Mouse (Mus musculus) E14TG2a.4 (cell line): Measurements from ENCODE around the gene Npb.

Source experiments
- H3K27me3 ChIP-seq: 2 replicates; pipeline ENCODE4 v1.6.1; 2014; ENCODE audit warnings: low read length, control low read depth; ENCODE audit not compliant: insufficient read depth
- H3K36me3 ChIP-seq: 2 replicates; pipeline ENCODE4 v1.6.1; 2014; ENCODE audit warnings: low read length, control low read depth; ENCODE audit not compliant: insufficient read depth
- H3K4me1 ChIP-seq: replicated peaks from 2 replicates; pipeline ENCODE4 v1.6.1; 2014; ENCODE audit warnings: low read depth, low read length, control low read depth
- H3K4me3 ChIP-seq: replicated peaks from 2 replicates; pipeline ENCODE4 v1.5.1; 2014; ENCODE audit warnings: mild to moderate bottlenecking, low read length
- H3K9me3 ChIP-seq: 2 replicates; pipeline ENCODE4 v1.6.1; 2014; ENCODE audit warnings: low read length, control low read depth
- CTCF ChIP-seq: conservative IDR thresholded peaks from 2 replicates; pipeline ENCODE4 v1.5.1; 2014; ENCODE audit warnings: low read length
- NANOG ChIP-seq: IDR thresholded peaks from 2 replicates; pipeline ENCODE4 v1.6.1; 2014; ENCODE audit warnings: borderline replicate concordance, low read length, mixed read lengths
- POU5F1 ChIP-seq: IDR thresholded peaks from 2 replicates; pipeline ENCODE4 v1.6.1; 2014; ENCODE audit warnings: low read length, borderline replicate concordance

Npb gene

GRCm38 (mm10) chr11:120572417-120572751 lies 35.9 kb upstream of the Npb start:
- TF ChIP-seq CTCF (no peak), POU5F1 (no peak), NANOG (no peak)
- Histone ChIP-seq H3K9me3 (no peaks in the 10 kb centered on the region), H3K4me1 (peaks cover 48% of the 10 kb centered on the region), H3K4me3 (peak overlapping the region; percentile 99), H3K36me3 (peaks cover 60% of the 10 kb centered on the region), H3K27me3 (no peaks in the 10 kb centered on the region)

- peaks cover 60% of the 10 kb centered on the region for H3K36me3 ChIP-seq
- H3K9me3 ChIP-seq = no peaks in the 10 kb centered on the region
- H3K4me1 ChIP-seq = peaks cover 54% of the 10 kb centered on the region
- TF ChIP-seq CTCF (no peak), POU5F1 (no peak), NANOG (no peak)
- peak within 1 kb of the TSS; percentile 99 for H3K4me3 ChIP-seq
- H3K27me3 ChIP-seq = no peaks in the 10 kb centered on the region
Observed at GRCm38 (mm10) chr11:120572752-120573584, 35.3 kb upstream of the Npb start, which contains the start of gene P4hb. TSS of gene P4hb (minus strand) at chr11:120573253.

DNA sequence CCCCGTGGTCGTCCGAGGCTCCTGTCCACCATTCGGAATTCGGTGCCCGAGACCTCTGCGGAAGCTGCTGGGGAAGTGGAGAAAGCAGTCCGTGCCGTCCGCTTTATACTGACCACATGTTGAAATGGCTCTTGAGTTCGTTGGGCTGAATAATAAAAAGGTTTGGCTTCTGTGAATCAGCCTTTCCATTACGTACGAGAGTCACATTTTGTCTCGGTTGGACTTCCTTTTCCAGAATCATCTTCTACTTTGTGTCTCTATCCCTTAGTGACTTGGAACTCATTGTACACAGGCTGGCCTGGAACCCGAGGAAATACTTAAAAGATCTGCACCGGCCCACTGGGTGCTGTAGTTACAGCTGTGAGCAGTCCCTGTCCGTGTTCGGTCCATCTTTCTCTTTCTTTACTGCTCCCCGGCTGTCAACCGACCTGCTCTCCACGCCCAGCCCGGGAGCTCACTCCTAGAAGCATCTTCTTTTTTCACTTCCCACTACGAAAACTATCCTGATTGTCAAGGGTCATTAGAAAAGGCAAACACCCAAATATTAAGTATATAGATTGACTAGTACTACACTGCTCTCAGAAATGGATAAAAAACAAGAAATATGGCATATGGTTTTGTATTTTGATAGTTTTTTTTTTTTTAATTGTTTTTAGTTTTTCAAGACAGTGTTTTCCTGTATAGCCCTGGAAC lies 34.5 kb upstream of the Npb start:
- H3K27me3 ChIP-seq = no peaks in the 10 kb centered on the region
- H3K4me1 ChIP-seq = peaks cover 61% of the 10 kb centered on the region
- H3K4me3 ChIP-seq = peak overlapping the region; percentile 99
- H3K9me3 ChIP-seq = no peaks in the 10 kb centered on the region
- H3K36me3 ChIP-seq = peaks cover 60% of the 10 kb centered on the region
- no peak for TF ChIP-seq CTCF

DNA sequence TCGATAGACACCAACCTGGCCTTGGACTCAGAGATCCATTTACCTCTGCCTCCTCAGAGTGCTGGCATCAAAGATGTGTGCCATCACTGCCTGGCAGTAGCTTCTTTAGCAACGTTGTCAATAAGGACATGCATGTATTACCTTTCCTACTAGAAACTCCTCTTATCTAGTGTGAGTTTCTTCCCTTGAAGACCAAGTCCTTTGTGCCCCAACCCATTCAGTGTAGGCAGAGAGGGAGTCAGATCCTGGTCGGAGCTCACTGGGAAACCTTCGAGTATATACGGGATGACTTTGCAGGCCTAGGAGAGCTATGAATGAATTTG lies 34.0 kb upstream of the Npb start:
- H3K9me3 ChIP-seq = no peaks in the 10 kb centered on the region
- peak overlapping the region; percentile 99 for H3K4me3 ChIP-seq
- no peak for TF ChIP-seq CTCF
- TF ChIP-seq POU5F1 = no peak
- TF ChIP-seq NANOG = no peak

DNA sequence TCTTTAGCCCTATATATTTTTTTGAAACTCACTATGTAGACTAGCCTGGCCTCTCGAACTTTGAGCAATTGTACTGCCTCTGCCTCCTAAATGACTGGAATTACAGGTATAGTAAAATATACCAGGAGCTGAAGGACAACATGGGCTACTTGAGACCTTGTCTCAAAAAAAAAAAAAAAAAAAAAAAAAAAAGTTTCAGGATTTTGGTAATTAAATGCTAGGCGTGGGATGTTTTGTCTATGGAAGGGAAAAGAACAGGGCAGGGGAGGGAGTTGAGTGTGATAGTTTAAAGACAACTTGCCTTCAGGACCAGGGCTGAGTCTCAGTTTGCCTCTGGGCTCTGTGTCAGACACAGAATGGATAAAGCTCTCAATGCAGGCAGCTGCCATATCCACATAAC lies 33.2 kb upstream of the Npb start:
- Histone ChIP-seq H3K36me3 (peaks cover 60% of the 10 kb centered on the region), H3K4me3 (no peak overlapping the region; the same call in 1 of the 2 replicates), H3K27me3 (no peaks in the 10 kb centered on the region), H3K9me3 (no peaks in the 10 kb centered on the region), H3K4me1 (peaks cover 71% of the 10 kb centered on the region)
- TF ChIP-seq CTCF (no peak), POU5F1 (no peak), NANOG (no peak)

More for the DNA sequence above, 34.0 kb upstream of the Npb start:
- H3K4me1 ChIP-seq = peaks cover 66% of the 10 kb centered on the region
- H3K27me3 ChIP-seq = no peaks in the 10 kb centered on the region
- peaks cover 60% of the 10 kb centered on the region for H3K36me3 ChIP-seq

DNA sequence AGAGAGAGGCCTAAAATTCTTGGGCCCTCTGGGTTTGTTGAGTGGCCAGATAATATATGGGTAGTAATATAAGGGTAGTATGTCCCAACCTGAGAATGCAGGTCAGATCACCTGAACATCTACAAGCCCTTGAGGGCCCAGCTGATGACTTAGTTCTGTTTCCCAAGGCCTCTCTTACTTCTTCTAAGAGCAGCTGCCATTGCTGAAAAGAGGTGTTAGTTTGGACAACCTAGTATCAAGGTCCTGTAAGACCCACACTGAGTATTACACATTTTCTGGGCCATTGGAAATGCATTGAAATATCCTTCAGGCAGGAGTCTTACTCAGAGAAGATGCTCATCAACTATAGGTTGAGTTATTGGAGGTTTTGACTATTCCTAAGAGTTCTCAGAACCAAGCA lies 32.3 kb upstream of the Npb start:
- H3K4me1 ChIP-seq = peaks cover 71% of the 10 kb centered on the region
- no peak overlapping the region for H3K4me3 ChIP-seq
- H3K9me3 ChIP-seq = no peaks in the 10 kb centered on the region
- no peak for TF ChIP-seq NANOG
- TF ChIP-seq POU5F1 = no peak
- no peak for TF ChIP-seq CTCF
- no peaks in the 10 kb centered on the region for H3K27me3 ChIP-seq
- H3K36me3 ChIP-seq = peaks cover 58% of the 10 kb centered on the region

DNA sequence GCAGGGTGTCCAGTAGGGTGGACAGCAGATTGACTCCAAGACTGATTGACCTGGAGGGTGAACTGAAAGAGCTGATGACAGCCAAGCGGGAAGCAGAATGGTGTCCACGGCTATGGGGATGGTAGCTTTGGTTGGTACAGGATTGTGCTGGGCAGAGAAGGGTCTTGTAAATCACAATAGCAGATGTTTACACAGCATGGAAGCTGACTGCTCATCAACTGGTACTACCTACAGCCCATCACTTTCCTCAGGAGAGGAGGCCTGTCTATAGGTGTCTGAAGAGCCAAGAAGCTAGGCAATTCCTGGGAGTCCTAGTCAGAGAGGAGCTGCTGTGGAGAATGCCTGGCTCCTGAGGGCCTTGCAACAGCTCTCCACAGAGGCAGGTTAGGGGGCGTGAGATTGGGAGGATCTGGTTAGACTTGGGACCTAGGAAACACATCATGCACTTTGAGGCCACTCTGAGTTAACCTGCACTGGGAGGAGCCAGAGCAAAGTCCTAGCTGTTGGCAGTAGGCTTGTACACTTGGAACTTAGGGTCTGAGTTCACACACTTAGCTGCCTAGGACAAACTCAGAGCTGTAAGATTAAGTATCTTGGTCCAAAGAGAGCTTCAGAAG lies 31.8 kb upstream of the Npb start:
- Histone ChIP-seq H3K36me3 (peaks cover 52% of the 10 kb centered on the region), H3K4me3 (no peak overlapping the region), H3K9me3 (no peaks in the 10 kb centered on the region)

GRCm38 (mm10) chr11:120577211-120578023 lies 30.9 kb upstream of the Npb start:
- Histone ChIP-seq H3K4me1 (peaks cover 64% of the 10 kb centered on the region), H3K36me3 (peaks cover 48% of the 10 kb centered on the region), H3K9me3 (no peaks in the 10 kb centered on the region), H3K27me3 (no peaks in the 10 kb centered on the region), H3K4me3 (no peak overlapping the region)
- no peak for TF ChIP-seq NANOG
- no peak for TF ChIP-seq POU5F1
- peak; percentile 48 for TF ChIP-seq CTCF

More for the DNA sequence above, 31.8 kb upstream of the Npb start:
- Histone ChIP-seq H3K4me1 (peaks cover 65% of the 10 kb centered on the region), H3K27me3 (no peaks in the 10 kb centered on the region)
- TF ChIP-seq CTCF = no peak
- no peak for TF ChIP-seq POU5F1
- TF ChIP-seq NANOG = no peak
